Mouse (Mus musculus) limb, embryonic 12.5 days (tissue): ENCODE results near the gene Rbm5. TPM values are rescaled to one million over a fixed set of nuclear protein-coding genes. Genes with fewer than 3 reads are reported as not detected.
A peak's percentile ranks its signal among the peaks of the same experiment; 100 is the strongest.

Source experiments
- ATAC-seq: fragments of 200-750 bp; cut with Nextera tagmentation; 2 replicates; pipeline ENCODE4 v1.8.0; 2017; ENCODE audit warnings: low read depth, moderate TSS enrichment; ENCODE audit not compliant: insufficient number of reproducible peaks, insufficient read depth, low FRiP score, low TSS enrichment
- H3K27ac ChIP-seq: fragments of 300-500 bp; sonication (generic); 2 replicates; pipeline ENCODE4 v1.5.1; 2016; ENCODE audit warnings: mild to moderate bottlenecking, moderate library complexity
- H3K27me3 ChIP-seq: fragments of 300-500 bp; sonication (generic); 2 replicates; pipeline ENCODE4 v1.6.1; 2016; ENCODE audit warnings: mild to moderate bottlenecking, moderate library complexity
- H3K36me3 ChIP-seq: fragments of 300-500 bp; sonication (generic); 2 replicates; pipeline ENCODE4 v1.6.1; 2016; ENCODE audit warnings: mild to moderate bottlenecking, moderate library complexity
- H3K4me1 ChIP-seq: fragments of 300-500 bp; sonication (generic); replicated peaks from 2 replicates; pipeline ENCODE4 v1.6.1; 2016
- H3K4me2 ChIP-seq: fragments of 300-500 bp; sonication (generic); 2 replicates; pipeline ENCODE4 v1.6.1; 2016; ENCODE audit warnings: mild to moderate bottlenecking, moderate library complexity
- H3K4me3 ChIP-seq: fragments of 300-500 bp; sonication (generic); replicated peaks from 2 replicates; pipeline ENCODE4 v1.5.1; 2016; ENCODE audit warnings: mild to moderate bottlenecking
- H3K9ac ChIP-seq: fragments of 300-500 bp; sonication (generic); replicated peaks from 2 replicates; pipeline ENCODE4 v1.6.1; 2016; ENCODE audit warnings: mild to moderate bottlenecking, moderate library complexity
- H3K9me3 ChIP-seq: fragments of 300-500 bp; sonication (generic); 2 replicates; pipeline ENCODE4 v1.6.1; 2016; ENCODE audit warnings: mild to moderate bottlenecking, moderate library complexity
- WGBS: fragments of 180-500 bp; shearing (Covaris S2); methylation state at CpG from one replicate; pipeline ENCODE4 v1.1.7; 2016; 5-methylcytosine and 5-hydroxymethylcytosine counted together
- polyA plus RNA-seq: library from polyadenylated mRNA; unstranded; fragments of >200 nt; fragmentation: Nextera tagmentation; extraction: Ambion mirVana; gene quantifications from 2 replicates; pipeline ENCODE4 v1.2.1, GENCODE M21; 2016

The Rbm5 gene
- polyA plus RNA-seq, 1 experiment from 2014 or later: 239 TPM

DNA sequence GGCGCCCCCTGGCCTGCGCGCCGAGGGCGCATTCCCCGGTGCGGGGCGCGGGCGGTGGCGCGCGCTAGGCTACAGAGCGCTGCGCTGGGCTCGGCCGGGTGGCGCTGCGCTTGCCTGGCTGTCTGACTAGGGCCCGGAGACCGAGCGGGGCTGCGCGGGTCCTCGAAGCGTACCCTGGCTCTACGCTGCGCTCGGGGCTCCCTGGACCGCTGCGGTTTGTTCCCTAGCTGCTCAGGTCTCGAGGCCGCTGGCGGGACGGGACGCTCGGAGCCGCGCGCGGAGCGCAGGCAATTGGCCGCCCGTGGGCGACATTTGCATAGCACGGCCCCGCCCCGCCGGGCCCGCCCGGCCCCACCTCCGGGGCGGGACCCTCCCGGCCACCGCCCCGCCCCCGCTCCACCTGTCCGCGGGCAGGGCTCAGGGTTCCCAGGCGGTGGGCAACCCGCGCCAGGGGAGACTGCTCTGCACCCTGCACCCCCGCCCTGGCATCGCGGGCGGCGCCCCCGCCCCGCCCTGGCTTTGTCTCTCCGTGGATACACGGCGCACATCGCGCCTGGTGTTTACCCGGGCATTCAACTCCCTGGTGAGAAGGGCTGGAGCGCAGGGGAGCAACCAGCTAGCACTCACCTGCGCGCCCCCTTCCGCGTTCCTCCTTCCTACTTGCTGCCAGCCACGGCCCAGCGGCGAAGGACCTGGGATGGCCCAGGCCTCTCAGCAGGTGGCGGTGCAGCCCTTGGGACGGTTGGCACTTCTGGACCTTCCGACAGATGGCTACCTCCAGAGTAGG is 60.9 kb downstream of the Rbm5 start, which contains the start of gene Sema3f:
TSS of gene Sema3f (minus strand) at position 779 of the 787 bp plus-strand sequence.
- Histone ChIP-seq H3K9me3 (no peaks in the 10 kb centered on the region), H3K4me1 (peaks cover 52% of the 10 kb centered on the region), H3K4me3 (peak within 1 kb of the TSS; percentile 94), H3K36me3 (peaks cover 11% of the 10 kb centered on the region), H3K27ac (peak within 1 kb of the TSS; percentile 97), H3K27me3 (no peaks in the 10 kb centered on the region), H3K4me2 (peak within 1 kb of the TSS; percentile 94), H3K9ac (peak within 1 kb of the TSS; percentile 98)
- under 1% methylated on average over 76 of the region's 86 CpGs for WGBS
- ATAC-seq: peak; percentile 61

DNA sequence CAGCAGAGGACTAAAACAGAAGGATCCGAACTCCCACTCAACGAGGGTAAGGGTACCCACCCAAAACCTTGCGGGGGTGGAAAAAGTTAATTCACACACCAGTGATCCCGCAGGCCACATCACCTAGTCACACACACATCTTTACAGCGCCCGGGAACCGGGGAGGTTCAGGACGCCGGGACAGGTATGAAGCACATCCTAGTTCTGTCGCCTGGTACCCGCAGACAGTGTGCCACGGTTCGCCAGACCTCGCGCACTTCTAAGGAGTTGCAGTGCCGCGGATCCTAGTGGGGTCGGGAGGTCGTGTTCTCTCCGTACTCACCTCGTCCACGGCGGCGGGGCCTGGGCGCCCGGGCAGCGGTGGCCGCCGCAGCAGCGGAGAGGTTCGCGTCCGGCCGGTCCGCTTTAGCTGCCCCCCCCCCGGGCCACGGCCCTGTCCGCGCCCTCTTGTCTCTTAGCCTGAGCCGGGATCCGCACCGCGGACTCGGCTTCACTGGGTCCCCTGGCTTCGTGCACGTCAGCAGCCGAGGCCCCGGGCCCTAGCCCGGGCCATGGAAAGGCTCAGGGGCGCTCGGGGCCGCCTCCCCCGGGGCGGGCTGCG is 61.6 kb downstream of the Rbm5 start:
- H3K36me3 ChIP-seq: peaks cover 18% of the 10 kb centered on the region
- peak overlapping the region; percentile 98 for H3K9ac ChIP-seq
- H3K4me2 ChIP-seq: peak overlapping the region; percentile 94
- H3K9me3 ChIP-seq: no peaks in the 10 kb centered on the region
- H3K27ac ChIP-seq: peak overlapping the region; percentile 97
- H3K4me3 ChIP-seq: peak overlapping the region; percentile 94
- ATAC-seq: no peak; the same call in 1 of the 2 replicates
- under 1% methylated on average over 54 of the region's 55 CpGs for WGBS
- H3K27me3 ChIP-seq: no peaks in the 10 kb centered on the region
- peaks cover 52% of the 10 kb centered on the region for H3K4me1 ChIP-seq

- peaks cover 24% of the 10 kb centered on the region for H3K36me3 ChIP-seq
- peak overlapping the region; percentile 94 for H3K4me3 ChIP-seq
- H3K9ac ChIP-seq: peak overlapping the region; percentile 98
- H3K27me3 ChIP-seq: no peaks in the 10 kb centered on the region
- no peaks in the 10 kb centered on the region for H3K9me3 ChIP-seq
- no peak for ATAC-seq
- H3K27ac ChIP-seq: peak overlapping the region; percentile 97
- peaks cover 52% of the 10 kb centered on the region for H3K4me1 ChIP-seq
- H3K4me2 ChIP-seq: peak overlapping the region; percentile 94
- WGBS: under 1% methylated on average over 21 of the region's 21 CpGs
These were observed 62.2 kb downstream of the Rbm5 start for GRCm38 (mm10) chr9:107708439-107709095.

DNA sequence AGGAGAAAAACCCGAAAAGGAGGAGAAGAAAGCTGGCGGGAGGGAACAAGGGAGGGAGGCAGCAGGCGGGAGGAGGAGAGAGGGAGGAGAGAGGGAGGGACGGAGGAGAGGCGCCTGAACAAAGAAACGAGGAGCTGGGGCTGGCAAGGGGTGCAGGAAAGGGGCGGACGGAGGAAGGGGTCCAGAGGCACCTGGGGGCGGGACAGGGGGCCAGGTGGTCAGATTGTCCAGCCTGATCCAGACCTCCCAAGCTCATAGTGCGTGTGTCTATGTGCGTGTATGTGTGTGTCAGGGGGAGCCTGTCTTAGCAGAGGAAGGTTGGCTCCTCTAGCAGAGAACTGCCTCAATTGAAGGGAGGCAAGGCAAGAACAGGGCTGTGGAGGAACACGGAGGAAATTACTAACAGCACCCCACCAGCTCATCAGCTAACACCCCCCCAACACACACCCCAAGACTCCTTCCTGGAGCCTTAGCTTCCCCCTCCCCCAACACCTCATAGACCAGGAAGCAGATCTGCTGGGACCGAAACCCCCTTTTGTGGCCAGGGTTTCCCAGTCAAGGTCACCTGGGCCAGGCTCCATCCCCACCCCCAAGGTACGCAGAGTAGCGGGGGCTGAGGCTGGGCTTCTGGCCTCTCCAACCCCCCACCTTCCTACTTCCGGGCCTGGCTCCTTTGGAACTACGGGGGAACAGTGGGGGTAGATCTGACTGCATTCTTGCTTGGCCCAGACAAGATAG is 62.9 kb downstream of the Rbm5 start:
- Histone ChIP-seq H3K4me3 (peak overlapping the region; percentile 94), H3K27me3 (no peaks in the 10 kb centered on the region), H3K27ac (peak overlapping the region; percentile 97), H3K9me3 (no peaks in the 10 kb centered on the region), H3K36me3 (peaks cover 31% of the 10 kb centered on the region), H3K4me2 (peak overlapping the region; percentile 94), H3K4me1 (peaks cover 55% of the 10 kb centered on the region), H3K9ac (peak overlapping the region; percentile 98)
- 1% methylated on average over 17 of the region's 17 CpGs for WGBS
- peak; percentile 17 for ATAC-seq

GRCm38 (mm10) chr9:107706781-107707211 is 64.0 kb downstream of the Rbm5 start:
- no peaks in the 10 kb centered on the region for H3K9me3 ChIP-seq
- peak overlapping the region; percentile 97 for H3K27ac ChIP-seq
- peak overlapping the region; percentile 94 for H3K4me2 ChIP-seq
- peak overlapping the region; percentile 94 for H3K4me3 ChIP-seq
- H3K27me3 ChIP-seq: no peaks in the 10 kb centered on the region
- WGBS: 1% methylated on average over 14 of the region's 14 CpGs
- H3K9ac ChIP-seq: peak overlapping the region; percentile 98
- 0 out of 2 replicates have a peak, but pooled peaks have one; percentile 22 for ATAC-seq
- peaks cover 41% of the 10 kb centered on the region for H3K36me3 ChIP-seq
- peaks cover 66% of the 10 kb centered on the region for H3K4me1 ChIP-seq

DNA sequence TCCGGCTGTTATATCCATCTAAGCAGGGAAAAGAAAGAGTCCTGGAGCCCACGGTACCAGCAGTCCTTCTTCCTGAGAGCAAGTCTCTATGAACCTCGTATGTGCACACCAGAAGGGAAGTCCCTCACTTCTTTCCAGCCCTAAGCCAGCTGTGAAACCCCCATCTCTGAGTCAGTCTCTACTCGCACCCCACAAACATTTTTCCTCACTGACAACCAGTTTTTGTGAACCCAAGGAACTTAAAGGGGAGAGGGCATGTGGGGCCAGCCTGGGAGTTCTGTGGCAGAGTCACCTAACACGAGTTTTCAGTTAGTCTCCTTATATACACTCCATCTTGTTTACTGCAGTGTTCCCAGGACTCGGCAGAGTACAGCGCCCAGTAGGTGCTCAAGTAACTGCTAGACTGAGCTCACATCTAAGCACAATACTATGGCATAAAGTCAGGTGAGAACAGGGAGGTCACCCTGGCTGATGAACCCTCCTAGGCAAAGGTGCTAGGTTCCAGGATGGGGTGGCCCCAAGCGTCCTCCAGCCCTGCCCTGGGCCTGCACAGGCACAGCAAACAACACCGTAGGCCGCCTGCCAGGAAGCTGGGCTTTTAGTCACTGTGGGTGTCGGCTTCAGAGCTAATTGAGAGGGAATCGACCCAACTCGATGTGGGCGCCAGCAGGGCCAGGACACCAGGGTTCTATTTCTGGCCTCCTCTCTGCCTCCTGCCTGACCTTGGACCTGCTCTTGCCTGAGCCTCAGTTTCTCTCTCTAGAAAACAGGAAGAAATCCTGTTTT is 67.3 kb downstream of the Rbm5 start:
- WGBS: 47% methylated on average over 14 of the region's 14 CpGs
- Histone ChIP-seq H3K9me3 (no peaks in the 10 kb centered on the region), H3K27ac (peak overlapping the region; percentile 62), H3K4me1 (peaks cover 90% of the 10 kb centered on the region), H3K4me3 (0 out of 2 replicates have a peak overlapping the region, but pooled peaks have one; percentile 3), H3K36me3 (peaks cover 63% of the 10 kb centered on the region), H3K4me2 (peak overlapping the region; percentile 21; the same call in 1 of the 2 replicates), H3K27me3 (no peaks in the 10 kb centered on the region), H3K9ac (peak overlapping the region; percentile 48)
- ATAC-seq: no peak

DNA sequence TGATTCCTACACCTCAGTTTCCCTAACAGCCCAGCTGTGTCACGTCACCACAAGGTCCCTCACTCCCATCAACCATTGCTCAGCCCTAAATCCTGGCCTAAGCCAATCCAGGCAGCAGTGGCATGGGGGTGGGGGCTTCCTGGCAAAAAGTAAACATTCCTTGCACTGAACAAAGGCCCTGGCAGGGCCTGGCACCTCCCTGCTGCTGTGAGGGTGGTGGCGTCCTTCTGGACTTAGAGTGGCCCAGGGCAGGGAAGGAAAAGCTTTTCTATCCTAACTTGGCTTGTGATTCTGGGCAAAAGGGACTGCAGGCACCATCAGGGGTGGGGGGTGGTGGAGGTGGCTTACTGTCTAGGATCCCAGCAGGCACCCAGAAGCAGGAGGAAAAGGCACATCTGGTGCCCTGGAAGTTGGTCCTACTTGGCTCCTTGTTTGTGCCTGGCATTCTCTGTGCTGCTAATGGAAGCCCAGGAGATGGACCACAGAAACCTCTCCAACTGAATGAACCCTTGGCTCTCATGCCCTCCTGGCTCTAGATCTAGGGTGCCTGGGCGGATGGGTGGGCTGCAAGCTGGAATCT is 68.1 kb downstream of the Rbm5 start:
- H3K27ac ChIP-seq: peak overlapping the region; percentile 62; the same call in 1 of the 2 replicates
- no peak overlapping the region for H3K4me2 ChIP-seq
- H3K36me3 ChIP-seq: peaks cover 63% of the 10 kb centered on the region
- no peaks in the 10 kb centered on the region for H3K9me3 ChIP-seq
- peaks cover 98% of the 10 kb centered on the region for H3K4me1 ChIP-seq
- no peak overlapping the region for H3K4me3 ChIP-seq
- no peaks in the 10 kb centered on the region for H3K27me3 ChIP-seq
- ATAC-seq: no peak
- WGBS: 79% methylated on average over 3 of the region's 3 CpGs
- H3K9ac ChIP-seq: no peak overlapping the region; the same call in 1 of the 2 replicates

DNA sequence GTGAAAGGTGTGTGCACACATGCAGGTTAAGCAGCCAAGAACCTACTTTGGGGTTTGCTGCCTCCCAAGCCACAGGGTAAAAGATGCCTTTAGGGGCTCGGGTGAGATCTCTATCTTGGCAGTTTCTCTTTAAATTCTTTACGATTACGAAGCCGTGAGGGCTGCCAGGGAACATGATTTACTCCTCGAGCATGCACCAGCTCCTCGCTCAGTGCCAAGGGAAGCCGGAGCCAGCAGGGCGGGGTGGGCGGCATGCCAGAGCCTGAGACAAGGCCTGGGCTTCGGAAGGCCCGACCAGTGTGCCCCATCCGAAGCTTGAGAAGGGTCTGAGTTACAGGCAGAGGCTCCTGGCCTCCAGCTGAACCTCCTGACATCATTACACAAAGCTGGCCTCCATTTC is 69.2 kb downstream of the Rbm5 start:
- WGBS: 46% methylated on average over 12 of the region's 12 CpGs
- Histone ChIP-seq H3K36me3 (peaks cover 72% of the 10 kb centered on the region), H3K27me3 (no peaks in the 10 kb centered on the region), H3K4me3 (no peak overlapping the region), H3K9me3 (no peaks in the 10 kb centered on the region), H3K9ac (no peak overlapping the region), H3K4me2 (0 out of 2 replicates have a peak overlapping the region, but pooled peaks have one; percentile 13), H3K4me1 (peaks cover 100% of the 10 kb centered on the region), H3K27ac (peak overlapping the region; percentile 66; the same call in 1 of the 2 replicates)
- no peak for ATAC-seq

DNA sequence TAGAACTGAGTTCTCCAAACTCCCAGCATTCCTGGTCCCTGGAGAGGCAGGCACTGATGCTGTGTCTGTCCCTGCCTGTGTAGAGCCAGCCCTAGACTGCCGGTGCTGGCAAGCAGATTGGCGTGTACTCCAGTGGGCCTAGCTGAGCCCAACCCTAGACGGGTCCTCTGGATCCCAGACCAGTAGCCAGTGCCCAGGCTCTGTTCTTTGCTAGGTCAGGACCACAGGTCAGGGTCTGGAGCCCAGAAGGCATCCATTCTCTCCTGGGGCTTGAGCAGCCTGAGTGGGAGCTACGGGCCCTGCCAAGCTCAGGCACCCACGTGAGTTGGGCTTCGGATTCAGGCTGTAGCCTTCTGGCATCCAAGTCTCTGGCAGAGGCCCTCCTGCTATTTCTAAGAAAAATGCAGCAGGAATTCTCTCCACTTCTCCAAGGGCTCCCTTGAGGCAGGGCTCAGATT is 70.7 kb downstream of the Rbm5 start:
- Histone ChIP-seq H3K27me3 (no peaks in the 10 kb centered on the region), H3K9ac (peak overlapping the region; percentile 44), H3K4me3 (peak overlapping the region; percentile 17; the same call in 1 of the 2 replicates), H3K36me3 (peaks cover 78% of the 10 kb centered on the region), H3K4me1 (peaks cover 96% of the 10 kb centered on the region), H3K4me2 (peak overlapping the region; percentile 46), H3K27ac (peak overlapping the region; percentile 66), H3K9me3 (no peaks in the 10 kb centered on the region)
- no peak for ATAC-seq
- 22% methylated on average over 6 of the region's 6 CpGs for WGBS
